Mouse (Mus musculus) C2C12 (cell line): Measurements from ENCODE around the gene Midn. TPM values are rescaled to one million over a fixed set of nuclear protein-coding genes. Genes with fewer than 3 reads are reported as not detected.

Experiments
- H3K27me3 ChIP-seq: one replicate; pipeline ENCODE4 v1.6.1; 2011; ENCODE audit not compliant: control insufficient read depth, insufficient read depth, insufficient read length
- H3K36me3 ChIP-seq: one replicate; pipeline ENCODE4 v1.6.1; 2011; ENCODE audit not compliant: control insufficient read depth, insufficient read depth
- H3K4me3 ChIP-seq: one replicate; pipeline ENCODE4 v1.5.1; 2011; ENCODE audit warnings: mild to moderate bottlenecking, control low read depth; ENCODE audit not compliant: poor library complexity, insufficient read depth, severe bottlenecking
- H3K79me2 ChIP-seq: one replicate; pipeline ENCODE4 v1.6.1; 2011; ENCODE audit not compliant: control insufficient read depth, insufficient read depth
- H3K79me3 ChIP-seq: one replicate; pipeline ENCODE4 v1.6.1; 2011; ENCODE audit warnings: low read depth, control low read depth
- H3ac ChIP-seq: one replicate; pipeline ENCODE3; 2011; ENCODE audit warnings: low read depth; ENCODE audit not compliant: control insufficient read depth, insufficient read length
- CEBPB ChIP-seq: IDR thresholded peaks from one replicate; pipeline ENCODE4 v1.6.1; 2011; ENCODE audit warnings: low read depth, mild to moderate bottlenecking, control low read depth, moderate library complexity
- CTCF ChIP-seq: IDR thresholded peaks from one replicate; pipeline ENCODE4 v1.5.1; 2011; ENCODE audit not compliant: control insufficient read depth, insufficient read depth, insufficient read length
- FOSL1 ChIP-seq: IDR thresholded peaks from one replicate; pipeline ENCODE4 v1.8.0; 2011; ENCODE audit warnings: mild to moderate bottlenecking, low read length; ENCODE audit not compliant: poor library complexity, insufficient read depth, severe bottlenecking
- MAX ChIP-seq: IDR thresholded peaks from one replicate; pipeline ENCODE4 v1.6.1; 2011; ENCODE audit warnings: mild to moderate bottlenecking, control low read depth
- MYOD1 ChIP-seq: IDR thresholded peaks from one replicate; pipeline ENCODE4 v1.6.1; 2011; ENCODE audit warnings: low read depth; ENCODE audit not compliant: control insufficient read depth, insufficient read length
- MYOG ChIP-seq: IDR thresholded peaks from one replicate; pipeline ENCODE4 v1.6.1; 2011; ENCODE audit not compliant: control insufficient read depth, insufficient read length; ENCODE audit errors: extremely low read depth
- USF1 ChIP-seq: IDR thresholded peaks from one replicate; pipeline ENCODE4 v1.6.1; 2011; ENCODE audit warnings: low read depth, mild to moderate bottlenecking, control low read depth, moderate library complexity
- polyA plus RNA-seq: library from polyadenylated mRNA; unstranded; fragments of >200 nt; fragmentation: generic; extraction: Trizol; gene quantifications from one replicate; pipeline ENCODE4 v1.2.1, GENCODE M21; 2012; ENCODE audit warnings: missing spikeins

Midn gene
- polyA plus RNA-seq, 1 experiment, result 77.5 TPM

- peak overlapping the region; percentile 96 for H3ac ChIP-seq
- H3K79me3 ChIP-seq, result peaks cover 58% of the 10 kb centered on the region
- peaks cover 35% of the 10 kb centered on the region for H3K36me3 ChIP-seq
- peaks cover 60% of the 10 kb centered on the region for H3K79me2 ChIP-seq
- peak overlapping the region; percentile 100 for H3K4me3 ChIP-seq
- no peaks in the 10 kb centered on the region for H3K27me3 ChIP-seq
- TF ChIP-seq CEBPB, result no peak
Measured at GRCm38 (mm10) chr10:80116563-80116926, 31.5 kb upstream of the Midn start.

- Histone ChIP-seq H3K79me3 (peaks cover 64% of the 10 kb centered on the region), H3K36me3 (peaks cover 40% of the 10 kb centered on the region), H3K27me3 (no peaks in the 10 kb centered on the region), H3K79me2 (peaks cover 66% of the 10 kb centered on the region), H3K4me3 (peak overlapping the region; percentile 100), H3ac (peak overlapping the region; percentile 96)
- TF ChIP-seq CEBPB (no peak), MYOG (no peak), FOSL1 (no peak), USF1 (no peak), MYOD1 (no peak), CTCF (no peak), MAX (no peak)
Measured at GRCm38 (mm10) chr10:80116927-80117691, 31.0 kb upstream of the Midn start.

- peaks cover 72% of the 10 kb centered on the region for H3K79me2 ChIP-seq
- H3K27me3 ChIP-seq, result no peaks in the 10 kb centered on the region
- peak overlapping the region; percentile 100 for H3K4me3 ChIP-seq
- peak overlapping the region; percentile 96 for H3ac ChIP-seq
- peaks cover 70% of the 10 kb centered on the region for H3K79me3 ChIP-seq
- H3K36me3 ChIP-seq, result peaks cover 40% of the 10 kb centered on the region
- TF ChIP-seq MYOD1 (no peak), MAX (no peak), MYOG (no peak), FOSL1 (no peak), USF1 (no peak), CEBPB (no peak), CTCF (no peak)
Measured at GRCm38 (mm10) chr10:80117736-80118135, 30.3 kb upstream of the Midn start.

- TF ChIP-seq CEBPB, result no peak
- TF ChIP-seq MAX, result no peak
- TF ChIP-seq FOSL1, result no peak
- Histone ChIP-seq H3ac (peak overlapping the region; percentile 9), H3K79me2 (peaks cover 80% of the 10 kb centered on the region), H3K79me3 (peaks cover 78% of the 10 kb centered on the region), H3K27me3 (no peaks in the 10 kb centered on the region), H3K4me3 (no peak overlapping the region), H3K36me3 (peaks cover 46% of the 10 kb centered on the region)
Measured at GRCm38 (mm10) chr10:80118552-80118951, 29.5 kb upstream of the Midn start.

- peaks cover 96% of the 10 kb centered on the region for H3K79me2 ChIP-seq
- peaks cover 60% of the 10 kb centered on the region for H3K36me3 ChIP-seq
- no peak overlapping the region for H3K4me3 ChIP-seq
- TF ChIP-seq CEBPB (no peak), MYOD1 (peak; percentile 21)
- no peaks in the 10 kb centered on the region for H3K27me3 ChIP-seq
- H3ac ChIP-seq, result no peak overlapping the region
- H3K79me3 ChIP-seq, result peaks cover 92% of the 10 kb centered on the region
Measured at GRCm38 (mm10) chr10:80120146-80120545, 27.9 kb upstream of the Midn start.

GRCm38 (mm10) chr10:80121639-80122038, 26.4 kb upstream of the Midn start:
- Histone ChIP-seq H3K79me3 (peaks cover 88% of the 10 kb centered on the region), H3K4me3 (no peak overlapping the region), H3K79me2 (peaks cover 100% of the 10 kb centered on the region), H3K27me3 (no peaks in the 10 kb centered on the region), H3K36me3 (peaks cover 71% of the 10 kb centered on the region), H3ac (no peak overlapping the region)
- no peak for TF ChIP-seq USF1
- TF ChIP-seq MYOD1, result no peak
